Mouse (Mus musculus): ENCODE data around the gene Syce1. TPM values are rescaled to one million over a fixed set of nuclear protein-coding genes. Genes with fewer than 3 reads are reported as not detected.
"Not testable (repeated sequence)": the region's sequence is repeated elsewhere in the genome, so short reads cannot be mapped to it uniquely, and the experiment has no call there.

Gene Syce1
- total RNA-seq, 2 experiments from 2014 or later = 0.18 to 0.24 TPM

GRCm38 (mm10) chr7:140765888-140766739, 21.5 kb downstream of the Syce1 start:
- no peak for DNase-seq

GRCm38 (mm10) chr7:140765391-140765790, 22.3 kb downstream of the Syce1 start:
- DNase-seq = not testable (repeated sequence)

GRCm38 (mm10) chr7:140763447-140764020, 24.1 kb downstream of the Syce1 start, which contains the start of gene Cyp2e1:
Gene Cyp2e1 (plus strand): TSS chr7:140763739.
- no peak for DNase-seq

GRCm38 (mm10) chr7:140760647-140761046, 27.0 kb downstream of the Syce1 start:
- no peak for DNase-seq

- DNase-seq = peak; percentile 6
Measured at GRCm38 (mm10) chr7:140756151-140756854, 31.3 kb downstream of the Syce1 start.

GRCm38 (mm10) chr7:140754556-140754955, 33.1 kb downstream of the Syce1 start:
- no peak for DNase-seq

GRCm38 (mm10) chr7:140748827-140749160, 38.9 kb downstream of the Syce1 start:
- no peak for DNase-seq

- no peak for DNase-seq
Measured at GRCm38 (mm10) chr7:140748116-140748826, 39.4 kb downstream of the Syce1 start.

GRCm38 (mm10) chr7:140747402-140747801, 40.2 kb downstream of the Syce1 start:
- DNase-seq = no peak

GRCm38 (mm10) chr7:140733162-140733561, 54.5 kb downstream of the Syce1 start:
- no peak for DNase-seq

Other genes with a start within 250 kb of the Syce1 start
- gene Olfr538, start 220.0 kb downstream of the Syce1 start, total RNA-seq (2021) = not detected
- not detected for gene Olfr46, start 186.6 kb downstream of the Syce1 start, total RNA-seq (2021)
- not detected for gene Olfr61, start 158.9 kb downstream of the Syce1 start, total RNA-seq (2021)
- not detected for gene Olfr53, start 141.4 kb downstream of the Syce1 start, total RNA-seq (2021)
- not detected for gene Olfr539, start 127.9 kb downstream of the Syce1 start, total RNA-seq (2021)
- gene Olfr45, start 105.9 kb downstream of the Syce1 start, total RNA-seq (2021) = not detected
- gene Olfr541, start 90.6 kb downstream of the Syce1 start, total RNA-seq (2021) = not detected
- gene Cyp2e1, start 24.1 kb downstream of the Syce1 start, total RNA-seq (2021) = under 1 TPM in 1 of 2 experiments, not detected in 1; 0.24 TPM
- gene Zfp941, start 34.3 kb upstream of the Syce1 start, total RNA-seq (2021) = under 1 TPM; 0.76 to 0.97 TPM
- gene Urah, start 47.2 kb upstream of the Syce1 start, total RNA-seq (2021) = not detected
- gene Scgb1c1, start 57.7 kb upstream of the Syce1 start, total RNA-seq (2021) = 10 to 100 TPM in 1 of 2 experiments, 1 to 10 TPM in 1; 9.7 to 10.6 TPM
- not detected for gene Odf3, start 60.0 kb upstream of the Syce1 start, total RNA-seq (2021)
- under 1 TPM in 1 of 2 experiments, not detected in 1; 0.29 TPM for gene Gm45785, start 68.5 kb upstream of the Syce1 start, total RNA-seq (2021)
- gene Ric8a, start 69.1 kb upstream of the Syce1 start, total RNA-seq (2021) = 10 to 100 TPM; 25.2 to 32.3 TPM
- 10 to 100 TPM; 13.5 to 15.9 TPM for gene Bet1l, start 69.7 kb upstream of the Syce1 start, total RNA-seq (2021)
- gene Psmd13, start 94.1 kb upstream of the Syce1 start, total RNA-seq (2021) = 100 to 1,000 TPM; 119 to 120 TPM
- 10 to 100 TPM; 45.1 to 49.1 TPM for gene Sirt3, start 94.5 kb upstream of the Syce1 start, total RNA-seq (2021)
- gene Cox8b, start 112.6 kb upstream of the Syce1 start, total RNA-seq (2021) = 1,000 to 10,000 TPM; 1,034 to 1,156 TPM
- not detected for gene Nlrp6, start 133.1 kb upstream of the Syce1 start, total RNA-seq (2021)
- gene Pgghg, start 153.5 kb upstream of the Syce1 start, total RNA-seq (2021) = 1 to 10 TPM; 8.4 to 8.7 TPM
- gene Ifitm5, start 162.4 kb upstream of the Syce1 start, total RNA-seq (2021) = 1 to 10 TPM in 1 of 2 experiments, under 1 TPM in 1; 0.72 to 1.4 TPM
- not detected for gene Gm45717, start 168.1 kb upstream of the Syce1 start, total RNA-seq (2021)
- 100 to 1,000 TPM; 178 to 182 TPM for gene Ifitm2, start 168.1 kb upstream of the Syce1 start, total RNA-seq (2021)
- gene Ifitm1, start 179.4 kb upstream of the Syce1 start, total RNA-seq (2021) = 1 to 10 TPM; 2.6 to 3.0 TPM
- 10 to 100 TPM; 79.3 to 83.8 TPM for gene Ifitm3, start 222.9 kb upstream of the Syce1 start, total RNA-seq (2021)
- under 1 TPM in 1 of 2 experiments, not detected in 1; 0.56 TPM for gene Ifitm6, start 230.1 kb upstream of the Syce1 start, total RNA-seq (2021)
- not detected for gene Gm17387, start 241.3 kb upstream of the Syce1 start, total RNA-seq (2021)

Measured in heart, postnatal 4 days (tissue).